Mouse (Mus musculus): Measurements from ENCODE around the gene Gm8159. TPM values are rescaled to one million over a fixed set of nuclear protein-coding genes. Genes with fewer than 3 reads are reported as not detected.
"Not testable (repeated sequence)": the region's sequence is repeated elsewhere in the genome, so short reads cannot be mapped to it uniquely, and the experiment has no call there.

Gene Gm8159
- total RNA-seq (2017), result not detected in 2 replicates

- not testable (repeated sequence) for ATAC-seq (replicated peaks in 1 of 2; ENCODE audit: insufficient read depth in 1 of 2, low FRiP score in 2 of 2, low TSS enrichment in 1 of 2, low read depth in 1 of 2, poor library complexity in 2 of 2, severe bottlenecking in 2 of 2)
These were observed at the start of gene Gm8159 for GRCm38 (mm10) chr14:4632052-4632451. Gene Gm8159, plus strand, starts transcription at chr14:4632352.

- not testable (repeated sequence) for ATAC-seq (replicated peaks in 1 of 2; ENCODE audit: insufficient read depth in 1 of 2, low FRiP score in 2 of 2, low TSS enrichment in 1 of 2, low read depth in 1 of 2, poor library complexity in 2 of 2, severe bottlenecking in 2 of 2)
These were observed 17.2 kb downstream of the Gm8159 start for GRCm38 (mm10) chr14:4649309-4649708.

- ATAC-seq (replicated peaks in 1 of 2; ENCODE audit: insufficient read depth in 1 of 2, low FRiP score in 2 of 2, low TSS enrichment in 1 of 2, low read depth in 1 of 2, poor library complexity in 2 of 2, severe bottlenecking in 2 of 2), result not testable (repeated sequence)
These were observed 18.2 kb downstream of the Gm8159 start for GRCm38 (mm10) chr14:4650324-4650723.

GRCm38 (mm10) chr14:4663892-4664291 is 31.7 kb downstream of the Gm8159 start, which contains the start of gene Gm3239:
Gene Gm3239, plus strand, starts transcription at chr14:4664192.
- not testable (repeated sequence) for ATAC-seq (replicated peaks in 1 of 2; ENCODE audit: insufficient read depth in 1 of 2, low FRiP score in 2 of 2, low TSS enrichment in 1 of 2, low read depth in 1 of 2, poor library complexity in 2 of 2, severe bottlenecking in 2 of 2)

Other genes starting within 250 kb of the Gm8159 start
- gene Gm3159, start 234.8 kb upstream of the Gm8159 start, total RNA-seq (2017), result not detected in 2 replicates
- not detected in 2 replicates for gene Gm3164, start 216.9 kb upstream of the Gm8159 start, total RNA-seq (2017)
- not detected in 2 replicates for gene Gm3173, start 201.4 kb upstream of the Gm8159 start, total RNA-seq (2017)
- gene Gm3182, start 150.6 kb upstream of the Gm8159 start, total RNA-seq (2017), result not detected in 2 replicates
- gene Gm3047, start 76.9 kb upstream of the Gm8159 start, total RNA-seq (2017), result not detected in 2 replicates
- gene Gm3239, start 31.8 kb downstream of the Gm8159 start, total RNA-seq (2017), result not detected in 2 replicates
- gene Gm7876, start 76.9 kb downstream of the Gm8159 start, total RNA-seq (2017), result not detected in 2 replicates
- gene Gm3252, start 94.4 kb downstream of the Gm8159 start, total RNA-seq (2017), result not detected in 2 replicates
- gene Gm9602, start 144.0 kb downstream of the Gm8159 start, total RNA-seq (2017), result not detected in 2 replicates
- gene Gm3269, start 205.8 kb downstream of the Gm8159 start, total RNA-seq (2017), result not detected in 2 replicates
- gene Gm3264, start 223.2 kb downstream of the Gm8159 start, total RNA-seq (2017), result not detected in 2 replicates

All from hematopoietic stem cell, adult 5-6 weeks (primary cell).